Mouse (Mus musculus): ENCODE measurements around the gene Tmprss9.

- TF ChIP-seq POLR2A (IDR thresholded peaks at IDR 0.05; ENCODE audit: low read depth, low read length) (no peak), CTCF (IDR thresholded peaks at IDR 0.05; ENCODE audit: borderline replicate concordance, insufficient read depth, low read length) (no peak)
These were observed 33.8 kb upstream of the Tmprss9 start for GRCm38 (mm10) chr10:80837827-80838226.

Data from embryonic fibroblast, embryonic 13.5 days (primary cell).